Mouse (Mus musculus): ENCODE data around the gene Ptprd. TPM values are rescaled to one million over a fixed set of nuclear protein-coding genes. Genes with fewer than 3 reads are reported as not detected.

Ptprd gene
- polyA plus RNA-seq (2014; fragmentation: Illumina TruSeq; extraction: RNeasy Lipid Tissue Mini Kit (QIAGEN cat#74804); ENCODE audit: low replicate concordance), result 23.8 TPM

DNA sequence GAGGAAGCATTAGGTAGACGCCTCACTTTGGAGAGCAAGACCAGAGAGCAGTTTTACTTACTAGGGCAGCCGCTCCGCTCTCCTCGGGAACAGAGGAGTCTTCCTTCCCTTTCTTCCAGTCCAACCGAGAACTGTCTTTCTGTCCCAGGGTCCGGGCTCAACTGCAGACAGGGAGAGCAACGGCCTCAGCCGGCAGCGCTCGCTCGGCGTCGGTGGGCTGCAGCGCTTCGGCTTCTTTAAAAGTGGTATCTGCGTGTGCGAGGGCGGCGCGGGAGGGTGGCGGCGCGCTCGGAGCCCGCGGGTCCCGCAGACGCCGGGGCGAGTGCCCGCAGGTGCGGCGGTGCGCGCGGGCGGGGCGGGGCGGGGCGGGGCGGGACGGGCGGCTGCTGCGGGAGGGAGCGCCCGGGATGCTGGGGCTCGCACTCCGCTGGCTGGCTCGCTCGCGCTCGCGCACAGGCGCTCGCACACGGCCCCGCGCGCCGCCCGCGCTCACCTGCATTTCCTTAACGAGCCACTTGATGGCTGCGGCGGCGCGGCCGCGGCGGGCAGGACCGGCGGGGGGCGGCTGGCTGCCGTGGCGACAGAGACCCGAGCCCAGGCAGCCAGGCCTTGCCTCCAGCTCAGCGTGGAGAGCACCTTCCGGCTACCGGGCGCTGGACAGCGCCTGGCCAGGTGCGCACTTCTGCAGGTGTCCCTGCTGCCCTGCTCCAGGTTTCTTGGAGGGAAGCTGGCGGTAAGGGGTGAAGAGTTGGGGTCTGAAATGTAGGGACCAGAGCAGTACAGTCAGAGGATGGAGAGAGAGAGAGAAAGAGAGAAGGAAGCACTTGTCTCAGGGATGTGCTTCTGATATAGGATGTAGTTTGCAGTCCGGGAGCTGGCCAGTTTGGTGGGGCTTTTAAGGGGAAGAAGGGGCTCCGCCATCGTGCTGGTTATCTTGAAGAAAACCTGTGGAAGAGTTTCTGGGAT is at the start of gene Ptprd:
TSS of gene Ptprd (minus strand) at position 433 of the 966 bp plus-strand sequence.

Data from small intestine, adult 10 weeks (tissue).